9 mouse cellular contexts compared by ENCODE assay signal in the genomic region with DNA sequence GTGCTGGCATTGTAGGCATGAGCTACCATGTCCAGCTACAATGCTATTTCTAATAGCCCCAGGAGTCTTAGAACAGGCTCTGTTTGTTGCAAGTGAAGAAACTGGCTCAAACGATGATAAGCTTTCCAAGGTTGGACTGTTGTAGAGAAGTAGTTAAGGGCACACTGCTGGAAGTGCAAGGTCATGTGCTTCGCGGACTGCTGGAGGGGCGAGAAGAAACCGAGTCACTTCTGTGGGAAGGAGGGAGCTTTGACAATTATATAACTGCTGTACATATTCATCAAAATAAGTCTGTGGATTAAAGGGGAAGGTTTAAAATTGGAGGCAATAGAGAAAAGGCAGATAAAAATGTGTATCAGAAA. TPM values are rescaled to one million over a fixed set of nuclear protein-coding genes. Genes with fewer than 3 reads are reported as not detected.
DNase-seq lines count a peak whose midpoint lies in the region; ATAC-seq lines count a peak whose summit lies in the region.
"Had no signal": no experiment of that assay in that cellular context is flagged by ENCODE, and none has a peak within 500 bp of the region (broad histone marks: within the 10 kb centered on the region; RNA-seq: fewer than 3 reads in every experiment).

No protein-coding gene starts in this region.

- H3K4me1 ChIP-seq in forebrain, embryonic 10.5 days, result peaks cover 23% of the 10 kb centered on the region
- no peaks in the 10 kb centered on the region; the same call in 1 of the 2 replicates for H3K4me1 ChIP-seq in forebrain, embryonic 11.5 days (replicated peaks; ENCODE audit: control insufficient read depth, insufficient read depth, low read length)
- H3K4me1 ChIP-seq in lung, embryonic 15.5 days, result peaks cover 10% of the 10 kb centered on the region

- H3K4me2 ChIP-seq in forebrain, embryonic 11.5 days (ENCODE audit: low read depth, low read length, severe bottlenecking), result no peak overlapping the region
- H3K4me2 ChIP-seq in lung, embryonic 15.5 days, result peak overlapping the region; percentile 33
- H3K4me2 ChIP-seq: neural tube, embryonic 12.5 days had no signal

- no peak for ATAC-seq in forebrain, embryonic 11.5 days (replicated peaks; ENCODE audit: low FRiP score)
- ATAC-seq in lung, embryonic 15.5 days (ENCODE audit: borderline replicate concordance, extremely low read depth, low FRiP score, low TSS enrichment), result no peak
- peak; percentile 74 for ATAC-seq in erythroid progenitor cell, adult 5-6 weeks (replicated peaks; ENCODE audit: low FRiP score, poor library complexity, severe bottlenecking)
- peak; percentile 43; the same call in 1 of the 2 replicates for ATAC-seq in megakaryocyte-erythroid progenitor cell, adult 5-6 weeks (replicated peaks; ENCODE audit: low FRiP score, low TSS enrichment, poor library complexity, severe bottlenecking)

- peak overlapping the region; percentile 70; the same call in 1 of the 2 replicates for H3K27ac ChIP-seq in forebrain, embryonic 10.5 days
- no peak overlapping the region for H3K27ac ChIP-seq in forebrain, embryonic 11.5 days (ENCODE audit: low read depth, low read length)
- peak overlapping the region; percentile 73 for H3K27ac ChIP-seq in lung, embryonic 15.5 days
- H3K27ac ChIP-seq: neural tube, embryonic 12.5 days had no signal

- 86% methylated on average over 5 of the region's 5 CpGs for WGBS in forebrain, embryonic 10.5 days
- WGBS in forebrain, embryonic 11.5 days, result 86% methylated on average over 5 of the region's 5 CpGs
- 56% methylated on average over 5 of the region's 5 CpGs for WGBS in lung, embryonic 15.5 days

- H3K9ac ChIP-seq in forebrain, embryonic 11.5 days (ENCODE audit: low read length), result no peak overlapping the region
- no peak overlapping the region for H3K9ac ChIP-seq in lung, embryonic 15.5 days
- H3K9ac ChIP-seq: neural tube, embryonic 12.5 days had no signal

- no peak overlapping the region for H3K4me3 ChIP-seq in forebrain, embryonic 10.5 days
- no peak overlapping the region for H3K4me3 ChIP-seq in forebrain, embryonic 11.5 days (ENCODE audit: low read depth, low read length)
- H3K4me3 ChIP-seq in lung, embryonic 15.5 days, result no peak overlapping the region
- H3K4me3 ChIP-seq: neural tube, embryonic 12.5 days had no signal

- H3K27me3 ChIP-seq in forebrain, embryonic 10.5 days (ENCODE audit: poor library complexity, severe bottlenecking), result no peaks in the 10 kb centered on the region
- no peaks in the 10 kb centered on the region for H3K27me3 ChIP-seq in forebrain, embryonic 11.5 days (ENCODE audit: control insufficient read depth, insufficient read depth, low read length)
- H3K27me3 ChIP-seq in lung, embryonic 15.5 days, result no peaks in the 10 kb centered on the region
- H3K27me3 ChIP-seq: neural tube, embryonic 12.5 days had no signal

- no peaks in the 10 kb centered on the region for H3K9me3 ChIP-seq in forebrain, embryonic 10.5 days
- no peaks in the 10 kb centered on the region for H3K9me3 ChIP-seq in forebrain, embryonic 11.5 days (ENCODE audit: control insufficient read depth, low read length)
- no peaks in the 10 kb centered on the region for H3K9me3 ChIP-seq in lung, embryonic 15.5 days
- H3K9me3 ChIP-seq: neural tube, embryonic 12.5 days had no signal

- DNase-seq in forebrain, embryonic 10.5 days (ENCODE audit: extremely low spot score, low spot score), result no peak
- no peak for DNase-seq in forebrain, embryonic 11.5 days (ENCODE audit: low spot score)
- no peak for DNase-seq in lung, postnatal 10 days
- no peak for DNase-seq in cerebellum, adult 8-10 months
- no peak for DNase-seq in retina, embryonic 14.5 days (ENCODE audit: low spot score)

- peaks cover 27% of the 10 kb centered on the region for H3K36me3 ChIP-seq in forebrain, embryonic 10.5 days (replicated peaks)
- H3K36me3 ChIP-seq in forebrain, embryonic 11.5 days (ENCODE audit: control insufficient read depth, insufficient read depth, low read length), result no peaks in the 10 kb centered on the region
- H3K36me3 ChIP-seq in lung, embryonic 15.5 days, result peaks cover 7% of the 10 kb centered on the region; the same call in 1 of the 2 replicates
- H3K36me3 ChIP-seq: neural tube, embryonic 12.5 days had no signal

RNA-seq across cellular contexts. Expression of a gene that starts 8.8 kb away (rescaled TPM):
- 182 and 186 TPM in 2 replicates for polyA plus RNA-seq in forebrain, embryonic 10.5 days (2016; fragmentation: Nextera tagmentation; extraction: Ambion mirVana)
- polyA plus RNA-seq in forebrain, embryonic 11.5 days (2014; fragmentation: Nextera tagmentation; extraction: Ambion mirVana), result 202 and 238 TPM in 2 replicates
- polyA plus RNA-seq in lung, embryonic 15.5 days (2015; fragmentation: Nextera tagmentation; extraction: Ambion mirVana), result 204 and 206 TPM in 2 replicates
- total RNA-seq in erythroid progenitor cell, adult 5-6 weeks (2015; ENCODE audit: low replicate concordance), result 547 and 570 TPM in 2 replicates
- total RNA-seq in erythroid progenitor cell, adult 5-6 weeks (2017; ENCODE audit: low replicate concordance), result 969 and 1,003 TPM in 2 replicates
- total RNA-seq in megakaryocyte-erythroid progenitor cell, adult 5-6 weeks (2014; fragmentation: Nextera tagmentation), result 188 and 260 TPM in 2 replicates
- 170 and 288 TPM in 2 replicates for total RNA-seq in megakaryocyte-erythroid progenitor cell, adult 5-6 weeks (2017)

RNA-seq across cellular contexts. Expression of a gene that starts 54.7 kb away (rescaled TPM):
- 95.5 and 97.8 TPM in 2 replicates for polyA plus RNA-seq in forebrain, embryonic 10.5 days (2016; fragmentation: Nextera tagmentation; extraction: Ambion mirVana)
- polyA plus RNA-seq in forebrain, embryonic 11.5 days (2014; fragmentation: Nextera tagmentation; extraction: Ambion mirVana), result 87.7 and 96.0 TPM in 2 replicates
- 146 and 147 TPM in 2 replicates for polyA plus RNA-seq in lung, embryonic 15.5 days (2015; fragmentation: Nextera tagmentation; extraction: Ambion mirVana)
- total RNA-seq in erythroid progenitor cell, adult 5-6 weeks (2015; ENCODE audit: low replicate concordance), result 24.9 and 32.7 TPM in 2 replicates
- 11.7 and 13.5 TPM in 2 replicates for total RNA-seq in erythroid progenitor cell, adult 5-6 weeks (2017; ENCODE audit: low replicate concordance)
- 92.8 and 130 TPM in 2 replicates for total RNA-seq in megakaryocyte-erythroid progenitor cell, adult 5-6 weeks (2014; fragmentation: Nextera tagmentation)
- 43.7 and 60.1 TPM in 2 replicates for total RNA-seq in megakaryocyte-erythroid progenitor cell, adult 5-6 weeks (2017)

RNA-seq across cellular contexts. Expression of a gene that starts 56.7 kb away (rescaled TPM):
- polyA plus RNA-seq in forebrain, embryonic 10.5 days (2016; fragmentation: Nextera tagmentation; extraction: Ambion mirVana), result 7.7 and 11.7 TPM in 2 replicates
- polyA plus RNA-seq in forebrain, embryonic 11.5 days (2014; fragmentation: Nextera tagmentation; extraction: Ambion mirVana), result 10.4 and 10.7 TPM in 2 replicates
- polyA plus RNA-seq in lung, embryonic 15.5 days (2015; fragmentation: Nextera tagmentation; extraction: Ambion mirVana), result 6.9 and 8.1 TPM in 2 replicates
- total RNA-seq in erythroid progenitor cell, adult 5-6 weeks (2015; ENCODE audit: low replicate concordance), result 1.7 and 4.3 TPM in 2 replicates
- 3.9 and 6.0 TPM in 2 replicates for total RNA-seq in erythroid progenitor cell, adult 5-6 weeks (2017; ENCODE audit: low replicate concordance)
- 10.2 and 13.1 TPM in 2 replicates for total RNA-seq in megakaryocyte-erythroid progenitor cell, adult 5-6 weeks (2014; fragmentation: Nextera tagmentation)
- total RNA-seq in megakaryocyte-erythroid progenitor cell, adult 5-6 weeks (2017), result 3.3 and 4.2 TPM in 2 replicates

Comparison
In these comparisons a context has a peak if more than half of its experiments do, and no peak if none do; other contexts are left out.
1. ATAC-seq: peak in erythroid progenitor cell, adult 5-6 weeks (single experiment) and megakaryocyte-erythroid progenitor cell, adult 5-6 weeks (single experiment); none in forebrain, embryonic 11.5 days (single experiment) and lung, embryonic 15.5 days (single experiment).